Mouse (Mus musculus) kidney, embryonic 15.5 days (tissue): Measurements from ENCODE around the gene Stambpl1. TPM values are rescaled to one million over a fixed set of nuclear protein-coding genes. Genes with fewer than 3 reads are reported as not detected.
A peak's percentile ranks its signal among the peaks of the same experiment; 100 is the strongest.

Experiments
- ATAC-seq: fragments of 200-750 bp; cut with Nextera tagmentation; replicated peaks from 2 replicates; pipeline ENCODE4 v1.8.0; 2017; ENCODE audit warnings: moderate TSS enrichment; ENCODE audit not compliant: low FRiP score
- H3K27ac ChIP-seq: fragments of 300-500 bp; sonication (generic); 2 replicates; pipeline ENCODE4 v1.5.1; 2015; ENCODE audit warnings: mild to moderate bottlenecking, inconsistent platforms
- H3K27me3 ChIP-seq: fragments of 300-500 bp; sonication (generic); 2 replicates; pipeline ENCODE4 v1.6.1; 2015; ENCODE audit warnings: inconsistent platforms
- H3K36me3 ChIP-seq: fragments of 300-500 bp; sonication (generic); 2 replicates; pipeline ENCODE4 v1.6.1; 2015; ENCODE audit warnings: inconsistent platforms
- H3K4me1 ChIP-seq: fragments of 300-500 bp; sonication (generic); 2 replicates; pipeline ENCODE4 v1.6.1; 2015; ENCODE audit warnings: inconsistent platforms
- H3K4me2 ChIP-seq: fragments of 300-500 bp; sonication (generic); 2 replicates; pipeline ENCODE4 v1.6.1; 2015; ENCODE audit warnings: moderate library complexity, mild to moderate bottlenecking, inconsistent platforms
- H3K4me3 ChIP-seq: fragments of 300-500 bp; sonication (generic); replicated peaks from 2 replicates; pipeline ENCODE4 v1.5.1; 2015; ENCODE audit warnings: mild to moderate bottlenecking, inconsistent platforms
- H3K9ac ChIP-seq: fragments of 300-500 bp; sonication (generic); 2 replicates; pipeline ENCODE4 v1.6.1; 2015; ENCODE audit warnings: mild to moderate bottlenecking, inconsistent platforms
- H3K9me3 ChIP-seq: fragments of 300-500 bp; sonication (generic); replicated peaks from 2 replicates; pipeline ENCODE4 v1.6.1; 2016; ENCODE audit warnings: inconsistent platforms
- WGBS: fragments of 180-500 bp; shearing (Covaris S2); methylation state at CpG from one replicate; pipeline ENCODE4 v1.1.7; 2015; ENCODE audit warnings: mixed read lengths; 5-methylcytosine and 5-hydroxymethylcytosine counted together
- polyA plus RNA-seq: library from polyadenylated mRNA; unstranded; fragments of >200 nt; fragmentation: Nextera tagmentation; extraction: Ambion mirVana; gene quantifications from 2 replicates; pipeline ENCODE4 v1.2.1, GENCODE M21; 2015

Gene Stambpl1
- polyA plus RNA-seq, 1 experiment from 2014 or later, result 5.0 TPM

- Histone ChIP-seq H3K27ac (no peak overlapping the region), H3K4me2 (no peak overlapping the region), H3K9ac (no peak overlapping the region), H3K27me3 (no peaks in the 10 kb centered on the region), H3K4me3 (no peak overlapping the region), H3K4me1 (no peaks in the 10 kb centered on the region), H3K9me3 (no peaks in the 10 kb centered on the region), H3K36me3 (no peaks in the 10 kb centered on the region)
- 57% methylated on average over 3 of the region's 3 CpGs for WGBS
- no peak for ATAC-seq
Observed at GRCm38 (mm10) chr19:34220732-34221380, 28.8 kb downstream of the Stambpl1 start.

GRCm38 (mm10) chr19:34222805-34223204, 30.8 kb downstream of the Stambpl1 start:
- Histone ChIP-seq H3K4me3 (no peak overlapping the region), H3K27me3 (no peaks in the 10 kb centered on the region), H3K4me1 (no peaks in the 10 kb centered on the region), H3K36me3 (no peaks in the 10 kb centered on the region), H3K9me3 (no peaks in the 10 kb centered on the region), H3K9ac (no peak overlapping the region), H3K4me2 (no peak overlapping the region), H3K27ac (no peak overlapping the region)
- 92% methylated on average over 3 of the region's 3 CpGs for WGBS
- ATAC-seq, result no peak

- no peak for ATAC-seq
- H3K36me3 ChIP-seq, result no peaks in the 10 kb centered on the region
- H3K27ac ChIP-seq, result no peak overlapping the region
- H3K4me3 ChIP-seq, result no peak overlapping the region
- H3K4me1 ChIP-seq, result no peaks in the 10 kb centered on the region
- 69% methylated on average over 7 of the region's 7 CpGs for WGBS
- H3K27me3 ChIP-seq, result no peaks in the 10 kb centered on the region
- no peaks in the 10 kb centered on the region for H3K9me3 ChIP-seq
- no peak overlapping the region for H3K9ac ChIP-seq
- no peak overlapping the region for H3K4me2 ChIP-seq
Observed at GRCm38 (mm10) chr19:34231596-34231995, 39.6 kb downstream of the Stambpl1 start.

GRCm38 (mm10) chr19:34232326-34232725, 40.3 kb downstream of the Stambpl1 start:
- Histone ChIP-seq H3K9ac (no peak overlapping the region), H3K4me3 (no peak overlapping the region), H3K27me3 (no peaks in the 10 kb centered on the region), H3K36me3 (no peaks in the 10 kb centered on the region), H3K9me3 (no peaks in the 10 kb centered on the region), H3K4me1 (no peaks in the 10 kb centered on the region), H3K27ac (no peak overlapping the region), H3K4me2 (no peak overlapping the region)
- no peak for ATAC-seq
- WGBS, result 61% methylated on average over 5 of the region's 5 CpGs

GRCm38 (mm10) chr19:34233944-34234343, 41.9 kb downstream of the Stambpl1 start:
- no peaks in the 10 kb centered on the region for H3K27me3 ChIP-seq
- ATAC-seq, result peak; percentile 73

GRCm38 (mm10) chr19:34236049-34236448, 44.0 kb downstream of the Stambpl1 start:
- Histone ChIP-seq H3K4me1 (no peaks in the 10 kb centered on the region), H3K9me3 (no peaks in the 10 kb centered on the region), H3K9ac (no peak overlapping the region), H3K27me3 (no peaks in the 10 kb centered on the region), H3K4me3 (no peak overlapping the region), H3K4me2 (no peak overlapping the region), H3K36me3 (no peaks in the 10 kb centered on the region), H3K27ac (no peak overlapping the region)
- no peak for ATAC-seq
- 81% methylated on average over 3 of the region's 3 CpGs for WGBS

More at GRCm38 (mm10) chr19:34233944-34234343, 41.9 kb downstream of the Stambpl1 start:
- H3K9me3 ChIP-seq, result no peaks in the 10 kb centered on the region
- H3K4me3 ChIP-seq, result no peak overlapping the region
- no peak overlapping the region for H3K9ac ChIP-seq
- peak overlapping the region; percentile 31 for H3K4me2 ChIP-seq
- no peaks in the 10 kb centered on the region for H3K4me1 ChIP-seq
- H3K27ac ChIP-seq, result no peak overlapping the region
- WGBS, result 45% methylated on average over 14 of the region's 14 CpGs
- no peaks in the 10 kb centered on the region for H3K36me3 ChIP-seq

GRCm38 (mm10) chr19:34237746-34238145, 45.7 kb downstream of the Stambpl1 start:
- Histone ChIP-seq H3K27ac (no peak overlapping the region), H3K4me2 (no peak overlapping the region), H3K27me3 (no peaks in the 10 kb centered on the region), H3K4me1 (no peaks in the 10 kb centered on the region), H3K9me3 (no peaks in the 10 kb centered on the region), H3K4me3 (no peak overlapping the region), H3K36me3 (no peaks in the 10 kb centered on the region), H3K9ac (no peak overlapping the region)
- 92% methylated on average over 2 of the region's 2 CpGs for WGBS
- no peak for ATAC-seq

GRCm38 (mm10) chr19:34240273-34241039, 48.4 kb downstream of the Stambpl1 start:
- Histone ChIP-seq H3K36me3 (no peaks in the 10 kb centered on the region), H3K4me3 (no peak overlapping the region), H3K9me3 (no peaks in the 10 kb centered on the region), H3K9ac (no peak overlapping the region), H3K4me2 (no peak overlapping the region), H3K4me1 (no peaks in the 10 kb centered on the region), H3K27me3 (no peaks in the 10 kb centered on the region), H3K27ac (no peak overlapping the region)
- ATAC-seq, result no peak
- 89% methylated on average over 5 of the region's 5 CpGs for WGBS

- Histone ChIP-seq H3K9me3 (no peaks in the 10 kb centered on the region), H3K27ac (no peak overlapping the region), H3K27me3 (no peaks in the 10 kb centered on the region), H3K4me2 (no peak overlapping the region), H3K9ac (no peak overlapping the region), H3K4me1 (no peaks in the 10 kb centered on the region), H3K36me3 (no peaks in the 10 kb centered on the region), H3K4me3 (no peak overlapping the region)
- WGBS, result 71% methylated on average over 15 of the region's 15 CpGs
- no peak for ATAC-seq
Observed at GRCm38 (mm10) chr19:34241247-34241915, 49.4 kb downstream of the Stambpl1 start.

GRCm38 (mm10) chr19:34242925-34243324, 50.9 kb downstream of the Stambpl1 start:
- H3K9me3 ChIP-seq, result no peaks in the 10 kb centered on the region
- H3K4me1 ChIP-seq, result no peaks in the 10 kb centered on the region
- no peaks in the 10 kb centered on the region for H3K36me3 ChIP-seq
- no peak overlapping the region for H3K4me3 ChIP-seq
- H3K4me2 ChIP-seq, result no peak overlapping the region
- H3K27me3 ChIP-seq, result no peaks in the 10 kb centered on the region
- H3K27ac ChIP-seq, result no peak overlapping the region
- no peak for ATAC-seq
- no peak overlapping the region for H3K9ac ChIP-seq

- no peaks in the 10 kb centered on the region for H3K9me3 ChIP-seq
- H3K27ac ChIP-seq, result no peak overlapping the region
- H3K4me3 ChIP-seq, result no peak overlapping the region
- H3K4me2 ChIP-seq, result no peak overlapping the region
- H3K27me3 ChIP-seq, result no peaks in the 10 kb centered on the region
- no peak overlapping the region for H3K9ac ChIP-seq
- peak; percentile 46; the same call in 1 of the 2 replicates for ATAC-seq
- H3K36me3 ChIP-seq, result no peaks in the 10 kb centered on the region
- WGBS, result 17% methylated on average over 6 of the region's 6 CpGs
- H3K4me1 ChIP-seq, result no peaks in the 10 kb centered on the region
Observed at GRCm38 (mm10) chr19:34244056-34244455, 52.0 kb downstream of the Stambpl1 start.

- Histone ChIP-seq H3K9me3 (no peaks in the 10 kb centered on the region), H3K9ac (no peak overlapping the region), H3K4me1 (peaks cover 12% of the 10 kb centered on the region), H3K4me3 (no peak overlapping the region), H3K4me2 (no peak overlapping the region), H3K36me3 (no peaks in the 10 kb centered on the region), H3K27ac (no peak overlapping the region), H3K27me3 (no peaks in the 10 kb centered on the region)
- ATAC-seq, result no peak
- 89% methylated on average over 5 of the region's 5 CpGs for WGBS
Observed at GRCm38 (mm10) chr19:34248558-34248957, 56.5 kb downstream of the Stambpl1 start.
